Mouse (Mus musculus): ENCODE results near the gene Fam53a.

DNA sequence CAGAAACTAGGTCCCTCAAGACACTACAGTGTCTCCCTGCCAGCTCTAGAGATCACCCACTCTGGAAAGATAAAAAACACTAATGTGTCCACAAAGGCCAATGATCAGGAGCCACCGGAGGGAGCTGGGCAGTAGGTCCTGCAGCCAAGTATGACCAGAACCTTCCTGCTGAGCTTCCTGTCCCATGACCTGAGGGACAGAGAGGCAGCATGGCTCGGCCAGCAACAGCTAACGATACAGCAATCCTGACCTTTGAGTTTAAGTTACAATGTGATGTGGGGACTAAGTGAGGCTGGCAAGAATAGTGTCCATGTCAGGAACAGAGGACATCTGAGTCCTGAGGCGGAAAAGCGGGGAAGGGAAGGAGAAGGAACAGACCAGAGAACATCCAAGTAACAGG is 24.1 kb downstream of the Fam53a start:
- TF ChIP-seq POLR2A (IDR thresholded peaks at IDR 0.05; ENCODE audit: borderline replicate concordance, extremely low read depth, low read depth, low read length): no peak
- no peak for TF ChIP-seq CTCF (IDR thresholded peaks at IDR 0.05; ENCODE audit: insufficient read depth, low read length)
